Mouse (Mus musculus): ENCODE results near the gene Gm884.

Gene Gm884

GRCm38 (mm10) chr11:103621040-103621439, at the start of gene Gm884:
Gm884 (minus strand) TSS chr11:103621140.
- no peak for DNase-seq

- DNase-seq, result no peak
Observed at GRCm38 (mm10) chr11:103666907-103667426, 46.0 kb upstream of the Gm884 start.

- no peak for DNase-seq
Observed at GRCm38 (mm10) chr11:103666181-103666906, 45.4 kb upstream of the Gm884 start.

GRCm38 (mm10) chr11:103665695-103666094, 44.8 kb upstream of the Gm884 start:
- DNase-seq, result no peak

- DNase-seq, result no peak
Observed at GRCm38 (mm10) chr11:103663119-103663518, 42.2 kb upstream of the Gm884 start.

GRCm38 (mm10) chr11:103662546-103662945, 41.6 kb upstream of the Gm884 start:
- DNase-seq, result no peak

GRCm38 (mm10) chr11:103661863-103662262, 40.9 kb upstream of the Gm884 start:
- no peak for DNase-seq

- DNase-seq, result no peak
Observed at GRCm38 (mm10) chr11:103658189-103658588, 37.2 kb upstream of the Gm884 start.

GRCm38 (mm10) chr11:103656520-103656919, 35.6 kb upstream of the Gm884 start:
- DNase-seq, result peak; percentile 61 to 78

GRCm38 (mm10) chr11:103653359-103653965, 32.5 kb upstream of the Gm884 start:
- no peak for DNase-seq

GRCm38 (mm10) chr11:103651426-103651825, 30.5 kb upstream of the Gm884 start:
- DNase-seq, result no peak

GRCm38 (mm10) chr11:103649983-103650493, 29.1 kb upstream of the Gm884 start:
- DNase-seq, result no peak

- no peak for DNase-seq
Observed at GRCm38 (mm10) chr11:103649301-103649982, 28.5 kb upstream of the Gm884 start, which contains the start of gene Rprml. Rprml (plus strand) TSS chr11:103649570.

- no peak for DNase-seq
Observed at GRCm38 (mm10) chr11:103648656-103649055, 27.7 kb upstream of the Gm884 start.

GRCm38 (mm10) chr11:103647921-103648620, 27.1 kb upstream of the Gm884 start:
- DNase-seq, result no peak

- DNase-seq, result no peak
Observed at GRCm38 (mm10) chr11:103646301-103646700, 25.4 kb upstream of the Gm884 start.

- no peak for DNase-seq
Observed at GRCm38 (mm10) chr11:103645731-103646130, 24.8 kb upstream of the Gm884 start.

GRCm38 (mm10) chr11:103643211-103643610, 22.3 kb upstream of the Gm884 start:
- no peak for DNase-seq

GRCm38 (mm10) chr11:103639407-103639946, 18.5 kb upstream of the Gm884 start:
- peak in 1 of 2 experiments; percentile 55 for DNase-seq

GRCm38 (mm10) chr11:103638790-103639189, 17.9 kb upstream of the Gm884 start, which contains the start of gene Lyzl6:
Lyzl6 (minus strand) TSS chr11:103638890.
- no peak for DNase-seq

- no peak for DNase-seq
Observed at GRCm38 (mm10) chr11:103636261-103636660, 15.3 kb upstream of the Gm884 start.

- no peak for DNase-seq
Observed at GRCm38 (mm10) chr11:103635481-103635880, 14.5 kb upstream of the Gm884 start.

Data from kidney, postnatal 25 days (tissue).